Mouse (Mus musculus) forelimb bud, embryonic 11.5 days (tissue): ENCODE data around the gene Ap1b1.

Experiments
- DNase-seq: peaks from one replicate; pipeline ENCODE4 v3.0.0-alpha.2; 2012; ENCODE audit warnings: low read depth, low spot score

Gene Ap1b1

GRCm38 (mm10) chr11:4986695-4987486, at the start of gene Ap1b1:
Ap1b1 (plus strand) TSS chr11:4986824.
- peak; percentile 85 for DNase-seq

GRCm38 (mm10) chr11:4946530-4946929, 40.1 kb upstream of the Ap1b1 start:
- DNase-seq: no peak

- peak; percentile 49 for DNase-seq
These were observed 39.4 kb upstream of the Ap1b1 start for GRCm38 (mm10) chr11:4946947-4947812.

GRCm38 (mm10) chr11:4947813-4948174, 38.8 kb upstream of the Ap1b1 start, which contains the start of gene Nefh:
Nefh (minus strand) TSS chr11:4948064.
- no peak for DNase-seq

GRCm38 (mm10) chr11:4948792-4949191, 37.8 kb upstream of the Ap1b1 start:
- no peak for DNase-seq

GRCm38 (mm10) chr11:4949256-4950044, 37.2 kb upstream of the Ap1b1 start:
- peak; percentile 71 for DNase-seq

- no peak for DNase-seq
These were observed 33.2 kb upstream of the Ap1b1 start for GRCm38 (mm10) chr11:4953401-4953800.

- no peak for DNase-seq
These were observed 32.7 kb upstream of the Ap1b1 start for GRCm38 (mm10) chr11:4953918-4954317.

- DNase-seq: no peak
These were observed 23.4 kb upstream of the Ap1b1 start for GRCm38 (mm10) chr11:4963099-4963808.

- no peak for DNase-seq
These were observed 20.3 kb upstream of the Ap1b1 start for GRCm38 (mm10) chr11:4966325-4966724.

- DNase-seq: no peak
These were observed 19.7 kb upstream of the Ap1b1 start for GRCm38 (mm10) chr11:4966888-4967287.

GRCm38 (mm10) chr11:4967549-4967948, 19.1 kb upstream of the Ap1b1 start:
- no peak for DNase-seq

GRCm38 (mm10) chr11:4968376-4968775, 18.2 kb upstream of the Ap1b1 start:
- DNase-seq: no peak

GRCm38 (mm10) chr11:4972967-4973870, 13.4 kb upstream of the Ap1b1 start:
- peak; percentile 59 for DNase-seq

- DNase-seq: no peak
These were observed 12.8 kb upstream of the Ap1b1 start for GRCm38 (mm10) chr11:4973871-4974256.

GRCm38 (mm10) chr11:4974376-4975122, 12.1 kb upstream of the Ap1b1 start:
- no peak for DNase-seq

GRCm38 (mm10) chr11:4975623-4976022, 11.0 kb upstream of the Ap1b1 start:
- peak; percentile 74 for DNase-seq

- DNase-seq: no peak
These were observed 3.6 kb upstream of the Ap1b1 start for GRCm38 (mm10) chr11:4983010-4983409.

- DNase-seq: no peak
These were observed 3.1 kb upstream of the Ap1b1 start for GRCm38 (mm10) chr11:4983538-4983937.
